Mouse (Mus musculus): ENCODE measurements at regions not wholly inside any gene's neighbourhood (a gene's known extent, or its start where the extent isn't known, plus 50 kb on each side); places are given as distances from the start of the nearest gene placed in this dataset.
A peak's percentile ranks its signal among the peaks of the same experiment; 100 is the strongest.

- DNase-seq (ENCODE audit: low read depth, low spot score) = peak; percentile 59
Measured at GRCm38 (mm10) chr16:24216828-24217227, 176.5 kb upstream of the Lpp start.

DNA sequence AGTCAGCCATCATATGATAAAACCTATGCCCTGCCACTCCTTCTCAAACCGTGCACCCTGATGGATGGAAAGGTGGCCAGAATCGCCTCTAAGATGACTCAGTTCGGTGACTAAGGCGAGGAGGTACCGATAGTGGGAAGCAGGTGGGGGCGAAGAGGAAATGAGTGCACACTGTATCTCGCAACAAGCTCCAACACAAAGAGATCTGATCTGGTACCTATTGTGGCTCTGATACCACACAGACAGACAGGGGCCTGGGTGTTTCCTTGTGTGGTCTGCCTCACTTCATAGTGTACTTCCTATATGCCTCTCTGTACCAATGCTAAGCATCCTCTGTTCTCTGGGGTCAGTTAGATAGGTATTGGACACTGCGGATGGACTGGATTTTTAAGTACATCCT is 178.0 kb upstream of the Lpp start:
- peak; percentile 62 for DNase-seq (ENCODE audit: low read depth, low spot score)

DNA sequence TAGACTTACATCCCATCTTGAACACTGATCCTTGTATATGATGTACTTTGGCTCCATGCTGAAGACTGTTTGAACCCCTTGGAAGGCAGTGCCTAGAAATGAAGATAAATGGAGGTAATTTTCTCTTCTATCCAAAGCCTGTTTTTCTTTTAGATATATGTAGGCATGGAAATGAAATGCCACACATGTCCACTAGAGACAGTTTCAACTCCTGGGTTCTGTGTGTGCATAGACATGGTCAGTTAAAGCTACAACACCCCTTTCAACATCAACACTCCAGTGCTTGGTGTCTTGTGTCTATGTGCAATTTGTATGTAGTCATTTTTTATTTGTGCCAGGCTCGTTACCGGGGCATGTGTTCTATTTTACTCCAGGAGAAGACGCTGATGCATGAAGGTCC is 179.7 kb upstream of the Lpp start:
- DNase-seq (ENCODE audit: low read depth, low spot score) = no peak

DNA sequence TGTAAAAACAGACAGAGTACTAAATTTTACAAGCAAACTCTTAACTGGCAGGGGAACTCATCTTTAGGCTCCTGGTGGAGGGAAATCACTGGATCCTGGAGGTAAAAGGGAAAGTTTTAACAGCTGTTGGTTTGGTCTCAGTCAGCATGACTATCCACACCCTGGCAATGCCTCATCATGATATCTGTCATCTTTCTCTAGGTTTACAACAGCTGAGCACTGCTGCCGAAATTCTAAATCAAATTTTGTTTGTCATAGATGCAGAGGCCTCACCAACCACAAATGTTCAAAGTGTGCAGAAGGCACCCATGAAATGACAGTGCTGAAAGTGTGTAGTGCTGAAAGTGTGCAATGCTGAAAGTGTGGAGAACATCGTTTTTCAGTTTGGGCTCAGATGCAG is 180.6 kb upstream of the Lpp start:
- DNase-seq (ENCODE audit: low read depth, low spot score) = no peak

- DNase-seq (ENCODE audit: low read depth, low spot score) = no peak
Measured at GRCm38 (mm10) chr16:24211588-24211987, 181.7 kb upstream of the Lpp start.

DNA sequence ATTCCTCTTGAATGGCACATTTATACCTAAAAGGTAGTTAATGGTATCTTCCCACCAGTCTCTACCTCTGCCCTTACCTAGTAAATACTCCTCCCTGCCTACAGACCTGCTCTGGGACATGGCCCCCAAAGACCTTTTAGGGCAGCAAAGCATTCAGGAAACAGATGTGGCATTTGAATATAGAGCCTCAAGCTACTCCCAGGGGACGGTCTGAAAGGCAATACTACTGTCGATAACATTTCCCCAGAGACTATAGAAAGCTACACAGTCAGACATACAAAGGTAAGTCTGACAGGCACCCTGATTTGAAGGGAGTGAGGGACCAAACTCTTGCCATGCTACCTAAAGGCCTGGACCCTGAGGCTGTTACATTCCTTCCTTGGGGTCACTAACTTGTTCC is 184.4 kb upstream of the Lpp start:
- no peak for DNase-seq (ENCODE audit: low read depth, low spot score)

DNA sequence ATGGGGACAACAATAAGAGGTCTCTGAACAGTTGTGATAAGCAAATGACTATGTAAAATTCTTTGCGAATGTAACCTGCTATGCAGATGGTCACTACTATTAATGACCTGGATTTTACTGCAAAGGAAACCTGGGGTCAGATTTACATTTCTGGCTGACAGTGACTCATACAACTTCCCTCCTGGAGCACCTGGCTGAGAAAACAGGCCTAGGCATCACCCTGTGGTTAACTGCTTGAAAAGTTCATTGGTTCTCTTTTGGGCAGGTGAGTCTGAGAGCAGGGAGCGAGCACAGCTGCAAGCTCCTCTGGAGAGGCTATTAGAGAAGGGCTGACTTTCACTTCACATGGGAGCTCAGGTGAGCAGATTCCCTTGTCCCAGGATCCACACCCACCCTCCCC is 185.2 kb upstream of the Lpp start:
- no peak for DNase-seq (ENCODE audit: low read depth, low spot score)

GRCm38 (mm10) chr16:24207056-24207455 is 186.3 kb upstream of the Lpp start:
- no peak for DNase-seq (ENCODE audit: low read depth, low spot score)

- no peak for DNase-seq (ENCODE audit: low read depth, low spot score)
Measured at GRCm38 (mm10) chr16:24206461-24206861, 186.8 kb upstream of the Lpp start.

DNA sequence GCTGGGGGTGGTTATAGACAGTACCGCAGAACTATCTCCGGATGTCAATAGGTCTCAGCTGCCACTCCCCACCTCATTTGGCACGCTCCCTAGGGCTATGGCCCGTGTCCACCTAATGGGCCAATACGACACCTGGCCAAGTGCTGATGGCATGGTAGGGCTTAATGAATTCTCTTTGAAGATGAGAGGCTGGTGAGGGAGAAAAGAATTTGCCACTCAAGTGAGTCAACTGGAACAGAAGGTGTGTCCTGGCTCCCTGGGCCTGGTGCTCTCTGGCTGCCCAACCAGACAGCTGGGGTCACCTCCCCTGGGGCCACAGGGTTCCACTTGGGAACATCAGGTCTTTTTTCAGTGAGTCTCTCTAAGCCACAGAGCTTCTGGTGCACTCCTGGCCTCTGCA is 187.7 kb upstream of the Lpp start:
- no peak for DNase-seq (ENCODE audit: low read depth, low spot score)

- no peak for DNase-seq (ENCODE audit: low read depth, low spot score)
Measured at GRCm38 (mm10) chr16:24204064-24204730, 189.1 kb upstream of the Lpp start.

- no peak for DNase-seq (ENCODE audit: low read depth, low spot score)
Measured at GRCm38 (mm10) chr16:24202653-24203052, 190.7 kb upstream of the Lpp start.

- no peak for DNase-seq (ENCODE audit: low read depth, low spot score)
Measured at GRCm38 (mm10) chr16:24201455-24201854, 191.9 kb upstream of the Lpp start.

DNA sequence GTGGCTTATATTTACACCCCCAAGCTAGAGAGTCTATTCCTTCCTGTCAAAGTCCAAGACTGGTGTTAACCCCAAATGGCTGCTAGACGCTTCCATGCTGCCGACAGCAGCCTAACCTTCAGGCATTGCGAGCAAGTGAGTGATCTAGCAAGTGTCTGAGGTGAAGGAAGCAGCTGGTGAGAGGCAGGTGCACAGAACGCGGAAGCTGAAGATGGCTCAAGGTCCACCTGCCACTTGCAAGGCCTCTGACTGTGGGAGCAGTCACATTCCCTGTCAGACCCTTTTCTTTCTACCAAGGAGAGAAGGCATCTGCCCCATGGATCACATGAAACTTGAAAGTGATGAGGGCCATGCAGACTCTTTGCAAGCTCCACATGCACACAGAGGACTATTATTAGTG is 193.1 kb upstream of the Lpp start:
- no peak for DNase-seq (ENCODE audit: low read depth, low spot score)

DNA sequence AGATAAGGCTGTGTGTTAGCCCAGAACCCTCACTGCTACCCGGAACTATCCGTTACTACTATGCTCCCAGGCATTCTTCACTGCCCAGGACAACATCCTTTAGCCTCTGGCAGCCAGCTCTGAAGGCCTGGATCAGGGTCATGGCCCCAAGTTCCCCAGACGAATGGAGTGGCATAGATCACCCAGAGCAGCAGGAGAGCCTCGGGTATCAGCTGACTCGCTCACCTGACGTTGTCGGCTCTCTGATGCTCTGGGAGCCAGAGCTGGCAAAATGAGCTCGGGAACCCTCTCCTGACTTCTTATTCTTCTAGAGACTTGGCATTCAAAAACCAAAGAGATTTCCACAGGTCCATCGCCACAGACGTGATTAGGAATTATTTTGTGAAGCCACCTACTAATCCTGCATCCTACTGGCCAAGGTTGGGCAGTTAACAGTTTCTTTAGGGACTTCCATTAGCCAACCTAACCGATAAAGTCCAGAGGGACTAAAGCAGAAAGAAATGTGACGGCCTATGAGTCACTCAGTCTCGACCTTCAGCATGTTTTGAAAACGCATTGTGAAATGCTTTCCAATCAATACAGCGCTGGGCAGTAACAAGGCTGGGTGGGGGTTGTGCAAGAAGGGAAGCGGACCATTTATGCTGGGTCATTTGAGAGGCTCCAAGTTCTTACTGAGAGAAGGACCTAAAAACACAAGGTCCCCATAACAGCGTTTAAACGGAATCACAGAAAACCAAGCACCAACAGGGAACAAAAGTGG is 193.7 kb upstream of the Lpp start:
- DNase-seq (ENCODE audit: low read depth, low spot score) = no peak

- no peak for DNase-seq (ENCODE audit: low read depth, low spot score)
Measured at GRCm38 (mm10) chr16:24198291-24198690, 195.0 kb upstream of the Lpp start.

GRCm38 (mm10) chr16:24197618-24198017 is 195.7 kb upstream of the Lpp start:
- DNase-seq (ENCODE audit: low read depth, low spot score) = no peak

GRCm38 (mm10) chr16:24193945-24194344 is 199.4 kb upstream of the Lpp start:
- DNase-seq (ENCODE audit: low read depth, low spot score) = no peak

- peak; percentile 37 for DNase-seq (ENCODE audit: low read depth, low spot score)
Measured at GRCm38 (mm10) chr16:24193251-24193873, 199.9 kb upstream of the Lpp start.

DNA sequence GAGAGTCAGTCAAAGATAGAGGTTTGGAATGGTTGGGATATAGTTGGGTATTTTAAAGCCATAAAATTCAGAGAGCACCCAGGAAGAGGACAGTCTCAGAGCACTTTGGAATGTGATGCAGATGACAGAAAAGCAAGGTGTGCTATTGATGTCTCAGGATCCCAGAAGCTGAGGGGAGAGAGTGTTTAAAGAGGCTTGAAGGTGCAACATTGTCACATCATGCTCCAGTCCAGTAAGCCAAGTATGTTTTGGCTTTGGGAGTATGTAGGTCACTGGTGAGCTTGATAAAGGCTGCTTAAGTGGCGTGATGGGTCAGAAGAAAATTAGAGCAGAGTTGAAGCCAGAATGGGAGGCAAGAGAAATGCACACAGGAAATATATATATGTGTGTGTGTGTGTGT is 201.3 kb upstream of the Lpp start:
- DNase-seq (ENCODE audit: low read depth, low spot score) = no peak

- DNase-seq (ENCODE audit: low read depth, low spot score) = peak; percentile 73
Measured at GRCm38 (mm10) chr16:24187131-24187530, 198.5 kb upstream of the Bcl6 start.

- peak; percentile 44 for DNase-seq (ENCODE audit: low read depth, low spot score)
Measured at GRCm38 (mm10) chr16:24185989-24186388, 197.3 kb upstream of the Bcl6 start.

DNA sequence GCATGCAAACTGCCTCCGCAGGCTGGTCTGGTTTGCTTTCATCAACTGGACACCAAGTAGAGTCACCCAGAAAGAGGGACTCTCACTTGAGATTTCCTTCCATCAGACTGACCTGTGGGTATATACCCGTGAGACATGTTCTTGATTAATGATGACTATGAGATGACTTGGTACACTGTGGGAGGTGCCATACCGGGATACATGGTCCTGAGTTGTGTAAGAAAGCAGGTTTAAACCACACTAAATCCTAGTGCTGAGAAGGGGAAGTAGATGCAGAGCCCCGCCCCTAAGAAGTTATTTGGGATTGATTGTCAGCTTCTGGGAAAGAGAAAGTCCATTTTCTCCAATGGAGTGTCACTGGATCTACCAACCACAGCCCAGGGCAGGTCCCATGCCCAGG is 196.2 kb upstream of the Bcl6 start:
- no peak for DNase-seq (ENCODE audit: low read depth, low spot score)

All from CD4-positive, CD25-positive, alpha-beta regulatory T cell, adult 2 months (primary cell).